Mouse (Mus musculus) layer of hippocampus, postnatal 36 days (tissue): ENCODE measurements around the gene Zfp444. TPM values are rescaled to one million over a fixed set of nuclear protein-coding genes. Genes with fewer than 3 reads are reported as not detected.
"Not testable (repeated sequence)": the region's sequence is repeated elsewhere in the genome, so short reads cannot be mapped to it uniquely, and the experiment has no call there.

Experiments
- DNase-seq, 2 experiments: peaks; one replicate each; pipeline ENCODE4 v3.0.0; 2022
- total RNA-seq, 2 experiments: library from RNA; stranded (reverse); gene quantifications; 2 replicates each; pipeline ENCODE4 v1.2.3; 2021

The Zfp444 gene
- total RNA-seq, 2 experiments from 2014 or later, result 52.7 to 60.6 TPM

GRCm38 (mm10) chr7:6162172-6162571 is 9.9 kb upstream of the Zfp444 start:
- no peak for DNase-seq

- DNase-seq, result no peak
These were observed 7.4 kb upstream of the Zfp444 start for GRCm38 (mm10) chr7:6164671-6165070.

GRCm38 (mm10) chr7:6169403-6169802 is 2.6 kb upstream of the Zfp444 start:
- no peak for DNase-seq

- no peak for DNase-seq
These were observed 1.6 kb upstream of the Zfp444 start for GRCm38 (mm10) chr7:6170391-6170790.

- DNase-seq, result no peak
These were observed 1.2 kb upstream of the Zfp444 start for GRCm38 (mm10) chr7:6170871-6171270.

GRCm38 (mm10) chr7:6171444-6172005 is 501 bp upstream of the Zfp444 start:
- peak; percentile 36 to 62 for DNase-seq

- DNase-seq, result no peak
These were observed 733 bp downstream of the Zfp444 start for GRCm38 (mm10) chr7:6172674-6173244.

- DNase-seq, result no peak
These were observed 1.8 kb downstream of the Zfp444 start for GRCm38 (mm10) chr7:6173872-6174271.

GRCm38 (mm10) chr7:6174365-6174987 is 2.5 kb downstream of the Zfp444 start:
- not testable (repeated sequence) for DNase-seq

GRCm38 (mm10) chr7:6179013-6179412 is 7.0 kb downstream of the Zfp444 start:
- DNase-seq, result no peak

- no peak for DNase-seq
These were observed 10.9 kb downstream of the Zfp444 start for GRCm38 (mm10) chr7:6182882-6183281.

- peak in 1 of 2 experiments; percentile 31 for DNase-seq
These were observed 11.8 kb downstream of the Zfp444 start for GRCm38 (mm10) chr7:6183802-6184201.

GRCm38 (mm10) chr7:6184521-6184920 is 12.5 kb downstream of the Zfp444 start:
- DNase-seq, result no peak

GRCm38 (mm10) chr7:6185391-6185790 is 13.4 kb downstream of the Zfp444 start:
- no peak for DNase-seq

- DNase-seq, result no peak
These were observed 14.2 kb downstream of the Zfp444 start for GRCm38 (mm10) chr7:6186176-6186575.

GRCm38 (mm10) chr7:6186756-6187155 is 14.7 kb downstream of the Zfp444 start:
- no peak for DNase-seq

- DNase-seq, result no peak
These were observed 17.5 kb downstream of the Zfp444 start for GRCm38 (mm10) chr7:6189542-6189941.

GRCm38 (mm10) chr7:6191376-6191775 is 19.4 kb downstream of the Zfp444 start:
- DNase-seq, result peak; percentile 53 to 59

GRCm38 (mm10) chr7:6194129-6194528 is 22.1 kb downstream of the Zfp444 start:
- DNase-seq, result no peak

GRCm38 (mm10) chr7:6195777-6196176 is 23.8 kb downstream of the Zfp444 start:
- no peak for DNase-seq

GRCm38 (mm10) chr7:6196790-6197189 is 24.8 kb downstream of the Zfp444 start, which contains the start of gene Galp:
Gene Galp, plus strand, starts transcription at chr7:6197090.
- DNase-seq, result no peak

GRCm38 (mm10) chr7:6204200-6204599 is 32.2 kb downstream of the Zfp444 start:
- no peak for DNase-seq

GRCm38 (mm10) chr7:6213144-6213543 is 41.1 kb downstream of the Zfp444 start:
- DNase-seq, result no peak

- not testable (repeated sequence) for DNase-seq
These were observed 42.7 kb downstream of the Zfp444 start for GRCm38 (mm10) chr7:6214691-6215090.
